Mouse (Mus musculus): ENCODE measurements around the gene Tmco2. TPM values are rescaled to one million over a fixed set of nuclear protein-coding genes. Genes with fewer than 3 reads are reported as not detected.

The Tmco2 gene
- polyA plus RNA-seq (2015; fragmentation: Nextera tagmentation; extraction: Ambion mirVana), result not detected in 2 replicates

GRCm38 (mm10) chr4:121109126-121109525 is at the start of gene Tmco2:
Gene Tmco2, minus strand, starts transcription at chr4:121109226.
- ATAC-seq, result no peak
- Histone ChIP-seq H3K27ac (ENCODE audit: low read length) (no peak within 1 kb of the TSS), H3K4me2 (ENCODE audit: low read length) (no peak within 1 kb of the TSS), H3K27me3 (ENCODE audit: control insufficient read depth, insufficient read depth, low read depth, low read length) (no peaks in the 10 kb centered on the region), H3K9me3 (replicated peaks; ENCODE audit: control insufficient read depth, low read length, poor library complexity, severe bottlenecking) (no peaks in the 10 kb centered on the region), H3K4me3 (ENCODE audit: low read depth, low read length) (no peak within 1 kb of the TSS), H3K4me1 (ENCODE audit: control insufficient read depth, insufficient read depth, low read length) (no peaks in the 10 kb centered on the region), H3K36me3 (ENCODE audit: control insufficient read depth, insufficient read depth, low read length) (no peaks in the 10 kb centered on the region), H3K9ac (ENCODE audit: low read depth, low read length) (no peak within 1 kb of the TSS)
- WGBS, result 89% methylated on average over 2 of the region's 2 CpGs

GRCm38 (mm10) chr4:121103304-121103703 is 5.7 kb downstream of the Tmco2 start:
- Histone ChIP-seq H3K27ac (ENCODE audit: low read length) (no peak overlapping the region), H3K27me3 (ENCODE audit: control insufficient read depth, insufficient read depth, low read depth, low read length) (no peaks in the 10 kb centered on the region), H3K36me3 (ENCODE audit: control insufficient read depth, insufficient read depth, low read length) (no peaks in the 10 kb centered on the region), H3K4me1 (ENCODE audit: control insufficient read depth, insufficient read depth, low read length) (peaks cover 2% of the 10 kb centered on the region; the same call in 1 of the 2 replicates), H3K9me3 (replicated peaks; ENCODE audit: control insufficient read depth, low read length, poor library complexity, severe bottlenecking) (no peaks in the 10 kb centered on the region), H3K9ac (ENCODE audit: low read depth, low read length) (no peak overlapping the region), H3K4me2 (ENCODE audit: low read length) (no peak overlapping the region), H3K4me3 (ENCODE audit: low read depth, low read length) (no peak overlapping the region)
- WGBS, result 84% methylated on average over 4 of the region's 4 CpGs
- no peak for ATAC-seq

- WGBS, result under 1% methylated on average over 39 of the region's 39 CpGs
- peak within 1 kb of the TSS; percentile 63 for H3K27ac ChIP-seq (ENCODE audit: low read length)
- peak within 1 kb of the TSS; percentile 61 for H3K4me3 ChIP-seq (ENCODE audit: low read depth, low read length)
- H3K9ac ChIP-seq (ENCODE audit: low read depth, low read length), result peak within 1 kb of the TSS; percentile 69
- peaks cover 16% of the 10 kb centered on the region for H3K4me1 ChIP-seq (ENCODE audit: control insufficient read depth, insufficient read depth, low read length)
- H3K4me2 ChIP-seq (ENCODE audit: low read length), result peak within 1 kb of the TSS; percentile 77
- H3K27me3 ChIP-seq (ENCODE audit: control insufficient read depth, insufficient read depth, low read depth, low read length), result no peaks in the 10 kb centered on the region
- peaks cover 8% of the 10 kb centered on the region; the same call in 1 of the 2 replicates for H3K36me3 ChIP-seq (ENCODE audit: control insufficient read depth, insufficient read depth, low read length)
- H3K9me3 ChIP-seq (replicated peaks; ENCODE audit: control insufficient read depth, low read length, poor library complexity, severe bottlenecking), result no peaks in the 10 kb centered on the region
- peak; percentile 96 for ATAC-seq
These were observed 11.2 kb downstream of the Tmco2 start, which contains the start of gene Zmpste24 for GRCm38 (mm10) chr4:121097650-121098378. Gene Zmpste24, minus strand, starts transcription at chr4:121098241.

GRCm38 (mm10) chr4:121090211-121090610 is 18.8 kb downstream of the Tmco2 start:
- Histone ChIP-seq H3K36me3 (ENCODE audit: control insufficient read depth, insufficient read depth, low read length) (peaks cover 33% of the 10 kb centered on the region), H3K4me1 (ENCODE audit: control insufficient read depth, insufficient read depth, low read length) (no peaks in the 10 kb centered on the region), H3K9ac (ENCODE audit: low read depth, low read length) (no peak overlapping the region), H3K9me3 (replicated peaks; ENCODE audit: control insufficient read depth, low read length, poor library complexity, severe bottlenecking) (no peaks in the 10 kb centered on the region), H3K4me2 (ENCODE audit: low read length) (no peak overlapping the region), H3K27me3 (ENCODE audit: control insufficient read depth, insufficient read depth, low read depth, low read length) (no peaks in the 10 kb centered on the region), H3K27ac (ENCODE audit: low read length) (no peak overlapping the region), H3K4me3 (ENCODE audit: low read depth, low read length) (no peak overlapping the region)
- no peak for ATAC-seq
- 93% methylated on average over 4 of the region's 4 CpGs for WGBS

GRCm38 (mm10) chr4:121088696-121089095 is 20.3 kb downstream of the Tmco2 start:
- 94% methylated on average over 2 of the region's 2 CpGs for WGBS
- H3K27ac ChIP-seq (ENCODE audit: low read length), result no peak overlapping the region
- H3K9ac ChIP-seq (ENCODE audit: low read depth, low read length), result no peak overlapping the region
- H3K4me2 ChIP-seq (ENCODE audit: low read length), result no peak overlapping the region
- H3K9me3 ChIP-seq (replicated peaks; ENCODE audit: control insufficient read depth, low read length, poor library complexity, severe bottlenecking), result no peaks in the 10 kb centered on the region
- H3K36me3 ChIP-seq (ENCODE audit: control insufficient read depth, insufficient read depth, low read length), result peaks cover 39% of the 10 kb centered on the region
- H3K4me1 ChIP-seq (ENCODE audit: control insufficient read depth, insufficient read depth, low read length), result no peaks in the 10 kb centered on the region
- ATAC-seq, result no peak
- H3K27me3 ChIP-seq (ENCODE audit: control insufficient read depth, insufficient read depth, low read depth, low read length), result no peaks in the 10 kb centered on the region
- no peak overlapping the region for H3K4me3 ChIP-seq (ENCODE audit: low read depth, low read length)

- peaks cover 32% of the 10 kb centered on the region for H3K36me3 ChIP-seq (ENCODE audit: control insufficient read depth, insufficient read depth, low read length)
- H3K9ac ChIP-seq (ENCODE audit: low read depth, low read length), result no peak overlapping the region
- no peaks in the 10 kb centered on the region for H3K9me3 ChIP-seq (replicated peaks; ENCODE audit: control insufficient read depth, low read length, poor library complexity, severe bottlenecking)
- no peak for ATAC-seq
- H3K4me2 ChIP-seq (ENCODE audit: low read length), result no peak overlapping the region
- H3K27ac ChIP-seq (ENCODE audit: low read length), result no peak overlapping the region
- no peaks in the 10 kb centered on the region for H3K4me1 ChIP-seq (ENCODE audit: control insufficient read depth, insufficient read depth, low read length)
- H3K27me3 ChIP-seq (ENCODE audit: control insufficient read depth, insufficient read depth, low read depth, low read length), result no peaks in the 10 kb centered on the region
- H3K4me3 ChIP-seq (ENCODE audit: low read depth, low read length), result no peak overlapping the region
These were observed 24.5 kb downstream of the Tmco2 start for GRCm38 (mm10) chr4:121084506-121084905.

- Histone ChIP-seq H3K27ac (ENCODE audit: low read length) (no peak overlapping the region), H3K4me1 (ENCODE audit: control insufficient read depth, insufficient read depth, low read length) (no peaks in the 10 kb centered on the region), H3K4me2 (ENCODE audit: low read length) (no peak overlapping the region), H3K36me3 (ENCODE audit: control insufficient read depth, insufficient read depth, low read length) (peaks cover 39% of the 10 kb centered on the region), H3K9ac (ENCODE audit: low read depth, low read length) (no peak overlapping the region), H3K4me3 (ENCODE audit: low read depth, low read length) (no peak overlapping the region), H3K9me3 (replicated peaks; ENCODE audit: control insufficient read depth, low read length, poor library complexity, severe bottlenecking) (no peaks in the 10 kb centered on the region), H3K27me3 (ENCODE audit: control insufficient read depth, insufficient read depth, low read depth, low read length) (no peaks in the 10 kb centered on the region)
- no peak for ATAC-seq
- WGBS, result 79% methylated on average over 1 of the region's 1 CpGs
These were observed 28.6 kb downstream of the Tmco2 start for GRCm38 (mm10) chr4:121080395-121080794.

- ATAC-seq, result no peak
- no peak overlapping the region for H3K27ac ChIP-seq (ENCODE audit: low read length)
- WGBS, result 86% methylated on average over 3 of the region's 3 CpGs
- no peak overlapping the region for H3K4me2 ChIP-seq (ENCODE audit: low read length)
- H3K4me1 ChIP-seq (ENCODE audit: control insufficient read depth, insufficient read depth, low read length), result no peaks in the 10 kb centered on the region
- peaks cover 34% of the 10 kb centered on the region for H3K36me3 ChIP-seq (ENCODE audit: control insufficient read depth, insufficient read depth, low read length)
- H3K4me3 ChIP-seq (ENCODE audit: low read depth, low read length), result no peak overlapping the region
- H3K27me3 ChIP-seq (ENCODE audit: control insufficient read depth, insufficient read depth, low read depth, low read length), result no peaks in the 10 kb centered on the region
- no peaks in the 10 kb centered on the region for H3K9me3 ChIP-seq (replicated peaks; ENCODE audit: control insufficient read depth, low read length, poor library complexity, severe bottlenecking)
- no peak overlapping the region for H3K9ac ChIP-seq (ENCODE audit: low read depth, low read length)
These were observed 30.9 kb downstream of the Tmco2 start for GRCm38 (mm10) chr4:121077915-121078646.

- no peaks in the 10 kb centered on the region for H3K27me3 ChIP-seq (ENCODE audit: control insufficient read depth, insufficient read depth, low read depth, low read length)
- no peak for ATAC-seq
- H3K4me2 ChIP-seq (ENCODE audit: low read length), result no peak overlapping the region
- 85% methylated on average over 4 of the region's 4 CpGs for WGBS
- H3K9ac ChIP-seq (ENCODE audit: low read depth, low read length), result no peak overlapping the region
- no peak overlapping the region for H3K4me3 ChIP-seq (ENCODE audit: low read depth, low read length)
- no peak overlapping the region for H3K27ac ChIP-seq (ENCODE audit: low read length)
- H3K9me3 ChIP-seq (replicated peaks; ENCODE audit: control insufficient read depth, low read length, poor library complexity, severe bottlenecking), result no peaks in the 10 kb centered on the region
- peaks cover 27% of the 10 kb centered on the region for H3K36me3 ChIP-seq (ENCODE audit: control insufficient read depth, insufficient read depth, low read length)
- no peaks in the 10 kb centered on the region for H3K4me1 ChIP-seq (ENCODE audit: control insufficient read depth, insufficient read depth, low read length)
These were observed 34.8 kb downstream of the Tmco2 start for GRCm38 (mm10) chr4:121074250-121074649.

All from midbrain, embryonic 16.5 days (tissue).